Mouse (Mus musculus) hindlimb bud, embryonic 11.5 days (tissue): ENCODE measurements around the gene Cd207.
"Not testable (repeated sequence)": the region's sequence is repeated elsewhere in the genome, so short reads cannot be mapped to it uniquely, and the experiment has no call there.

Experiments
- DNase-seq: peaks from one replicate; pipeline ENCODE4 v3.0.0-alpha.2; 2012; ENCODE audit warnings: low read depth, low spot score; ENCODE audit errors: extremely low spot score

The Cd207 gene

DNA sequence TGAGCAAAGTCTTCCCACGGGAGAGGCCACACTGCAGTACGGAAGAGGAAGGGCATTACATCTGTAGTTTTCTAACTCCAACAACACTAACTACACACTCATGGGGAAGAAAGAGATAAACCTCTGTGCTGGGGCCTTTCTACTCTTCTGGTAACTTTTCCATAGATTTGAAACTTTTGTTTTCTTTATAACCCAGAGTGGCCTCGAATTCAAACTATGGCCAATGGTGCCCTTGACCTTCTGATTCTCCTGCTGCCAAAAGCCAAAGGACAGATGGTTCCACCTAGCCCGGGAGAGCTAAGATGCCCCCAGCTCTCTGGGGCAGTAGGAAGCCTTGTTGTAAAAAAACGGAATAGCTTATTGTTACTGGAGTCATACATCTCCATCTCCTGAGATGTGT, 22.3 kb upstream of the Cd207 start:
- no peak for DNase-seq

DNA sequence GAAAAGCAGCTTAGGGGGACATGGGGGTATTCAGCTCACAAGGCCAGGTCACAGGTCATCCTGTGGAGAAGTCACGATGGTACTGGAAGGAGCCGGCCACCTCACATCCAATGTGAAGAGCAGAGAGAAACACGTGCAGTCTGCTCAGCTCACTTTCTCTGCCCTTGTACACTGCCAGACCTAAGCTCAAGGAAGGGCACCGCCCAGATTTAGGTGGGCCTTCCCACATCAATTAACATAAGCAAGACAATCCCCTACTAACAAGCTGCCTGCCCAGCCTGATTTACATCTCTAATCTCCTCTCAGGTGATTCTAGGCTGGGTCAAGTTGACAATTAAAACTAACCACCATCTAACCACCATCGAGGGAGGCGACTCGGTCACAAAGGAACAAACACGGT, 20.3 kb upstream of the Cd207 start:
- no peak for DNase-seq

DNA sequence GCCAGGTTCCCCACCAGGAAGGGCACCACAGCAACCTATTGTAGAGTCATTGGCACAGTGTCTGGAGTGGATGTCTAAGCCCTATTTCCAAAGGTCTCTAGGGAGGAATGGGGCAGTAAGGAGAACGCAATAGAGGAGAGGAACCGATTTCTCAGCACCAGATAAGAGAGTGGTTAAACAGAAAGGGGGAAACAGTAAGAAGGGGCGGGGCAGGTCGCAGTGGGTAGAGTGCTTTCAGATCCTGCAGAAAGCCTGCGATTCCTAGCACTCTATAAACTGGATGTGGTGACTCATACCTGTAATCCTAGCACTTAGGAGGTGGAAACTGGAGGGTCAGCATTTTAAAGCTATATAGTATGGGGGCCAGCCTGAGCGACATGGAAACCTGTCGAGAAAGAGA, 19.0 kb upstream of the Cd207 start:
- no peak for DNase-seq

DNA sequence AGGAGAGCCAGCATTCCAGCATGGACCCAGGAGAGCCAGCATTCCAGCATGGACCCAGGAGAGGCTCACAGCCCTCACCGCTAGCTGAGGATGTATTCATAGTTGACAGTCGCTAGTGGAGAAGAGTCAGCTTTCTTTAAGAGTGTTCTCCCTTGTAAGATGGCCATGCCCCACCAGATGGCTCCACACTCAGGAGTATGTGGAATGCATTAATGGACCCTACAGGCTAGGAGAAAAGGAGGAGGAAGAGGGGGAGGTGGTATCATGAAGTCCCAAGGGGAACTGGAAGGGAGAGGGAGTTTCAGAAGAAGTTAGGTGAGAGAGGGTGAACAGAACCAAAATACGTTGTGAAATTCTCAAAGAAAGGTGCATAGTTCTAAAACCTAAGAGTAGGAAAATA, 18.1 kb upstream of the Cd207 start:
- no peak for DNase-seq

DNA sequence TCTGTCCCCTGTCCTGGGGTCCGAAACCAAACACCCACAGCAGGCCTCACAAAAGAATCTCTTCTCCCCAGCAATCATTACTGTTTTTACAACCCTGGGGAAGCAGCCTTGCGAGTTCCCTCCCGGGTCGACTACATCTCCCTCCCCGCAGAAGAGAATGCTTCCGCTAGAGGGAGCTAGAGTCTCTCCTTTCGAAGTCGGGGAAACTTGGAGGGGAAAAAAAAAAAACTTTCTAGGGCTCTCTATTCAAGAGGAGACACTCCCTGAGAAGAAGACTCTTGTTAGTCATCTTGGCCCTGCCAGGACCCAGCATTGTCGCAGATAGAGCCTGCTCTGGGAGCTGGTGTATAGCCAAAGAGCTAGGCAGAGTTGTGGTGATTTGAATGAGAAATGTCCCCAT, 16.2 kb upstream of the Cd207 start:
- no peak for DNase-seq

DNA sequence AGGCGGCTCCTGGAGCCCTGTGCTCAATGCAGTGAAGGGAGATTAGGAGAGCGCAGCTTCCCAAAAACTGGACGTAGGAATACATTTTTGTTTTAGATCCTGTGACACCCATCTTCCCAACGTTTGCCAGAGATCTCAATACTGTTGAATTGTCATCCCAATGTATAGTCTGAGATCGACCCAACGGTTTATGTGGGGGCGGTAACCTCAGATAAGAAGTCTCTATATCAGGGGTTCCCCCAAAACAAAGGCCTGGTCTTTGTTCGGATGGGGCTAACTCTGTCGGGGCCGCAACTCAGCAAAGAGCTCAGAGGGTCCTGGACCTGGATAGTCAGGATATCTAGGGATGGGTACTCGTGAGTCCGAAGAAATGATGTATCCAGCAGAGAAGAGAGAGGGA, 15.3 kb upstream of the Cd207 start:
- DNase-seq: no peak

DNA sequence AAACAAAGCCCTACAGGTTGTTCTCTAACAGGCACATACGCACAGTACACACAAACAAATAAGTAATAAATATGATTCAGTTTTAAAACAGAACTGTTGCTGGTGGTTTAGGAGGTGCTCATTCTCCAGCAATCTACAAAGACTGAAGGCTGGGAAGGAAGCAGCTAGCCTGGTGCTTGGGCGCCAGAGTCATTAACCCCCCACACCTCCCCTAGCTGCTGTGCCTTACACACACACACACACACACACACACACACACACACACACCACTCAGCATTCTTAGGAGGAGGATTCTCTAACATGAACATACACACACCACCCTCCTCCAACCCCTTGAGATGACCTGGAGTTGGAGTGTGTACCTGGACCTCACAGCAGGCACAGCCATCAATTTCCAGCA, 13.3 kb upstream of the Cd207 start:
- no peak for DNase-seq

DNA sequence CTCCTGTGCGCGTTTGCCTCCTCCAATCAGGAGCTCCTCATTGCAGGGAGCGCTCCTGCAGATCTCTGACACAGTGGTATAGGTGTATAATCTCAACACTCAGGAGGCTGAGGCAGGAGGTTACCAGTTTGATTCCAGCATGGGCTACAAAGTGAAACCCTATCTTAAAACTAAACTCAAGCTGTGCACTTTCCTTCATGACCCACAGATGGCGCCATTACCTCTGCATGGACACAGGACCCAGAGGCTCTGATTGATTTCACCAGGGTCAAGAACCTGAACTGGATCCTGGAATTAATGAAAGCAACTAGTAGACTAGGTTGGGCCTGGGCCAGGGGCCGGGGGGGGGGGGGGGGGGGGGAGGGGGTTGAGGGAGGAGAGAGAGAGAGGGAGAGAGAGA, 12.6 kb upstream of the Cd207 start:
- no peak for DNase-seq

DNA sequence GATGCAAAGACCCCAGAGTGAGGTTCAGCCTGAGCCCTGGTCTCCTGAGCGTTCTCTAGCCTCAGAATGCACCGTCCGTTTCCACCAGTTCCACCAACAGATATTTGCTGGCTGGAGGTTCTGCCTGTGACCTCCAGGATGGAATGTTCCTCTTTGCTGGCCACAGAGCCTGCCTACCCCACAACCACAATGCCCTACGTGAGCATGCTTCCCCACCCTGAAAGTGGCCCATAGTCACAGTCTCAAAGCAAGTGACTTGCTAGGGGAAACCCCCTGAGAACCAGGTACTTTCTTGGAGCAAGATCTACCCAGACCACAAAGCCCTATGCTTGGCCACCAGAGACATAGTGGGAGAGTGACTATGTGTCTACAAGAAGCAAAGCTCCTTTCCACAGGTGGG, 11.7 kb upstream of the Cd207 start:
- no peak for DNase-seq

DNA sequence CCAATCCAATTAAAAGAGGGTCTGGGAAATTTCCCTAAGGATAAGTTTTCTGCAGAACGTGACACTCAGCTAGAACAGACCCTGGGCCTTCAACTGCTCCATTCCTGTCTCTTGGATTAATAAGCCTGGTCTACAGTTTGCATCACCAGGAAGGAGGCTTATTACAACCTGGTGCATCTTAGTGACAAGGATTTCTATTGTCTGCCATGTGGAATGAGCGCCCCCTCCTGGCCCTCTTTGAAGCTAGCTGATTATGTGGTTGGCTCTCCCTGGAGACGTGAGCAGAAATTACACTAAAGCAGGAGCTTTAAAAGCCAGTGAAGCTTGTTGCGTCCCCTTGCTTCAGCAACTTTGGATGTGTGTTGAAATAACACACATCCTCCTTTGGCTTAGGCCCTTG, 4.3 kb downstream of the Cd207 start:
- peak; percentile 37 for DNase-seq

DNA sequence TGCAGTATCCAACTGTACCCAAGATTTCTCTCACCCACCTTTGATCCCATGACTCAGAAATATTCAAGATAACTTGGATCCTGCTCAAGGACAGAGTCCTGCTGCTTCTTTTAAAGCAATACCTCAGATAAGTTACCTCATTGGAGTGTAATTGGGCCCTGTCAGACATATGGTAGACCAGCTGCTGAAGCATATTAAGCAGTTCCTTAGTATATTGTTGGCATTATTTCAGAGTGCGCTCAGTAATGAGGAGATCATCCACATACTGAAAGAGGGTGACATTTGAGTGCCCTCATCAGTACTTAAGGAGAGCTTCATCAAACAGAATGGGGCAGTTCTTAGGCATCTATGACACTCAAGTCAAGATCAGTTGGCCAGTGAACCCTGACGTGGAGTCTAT, 12.6 kb downstream of the Cd207 start:
- DNase-seq: no peak

DNA sequence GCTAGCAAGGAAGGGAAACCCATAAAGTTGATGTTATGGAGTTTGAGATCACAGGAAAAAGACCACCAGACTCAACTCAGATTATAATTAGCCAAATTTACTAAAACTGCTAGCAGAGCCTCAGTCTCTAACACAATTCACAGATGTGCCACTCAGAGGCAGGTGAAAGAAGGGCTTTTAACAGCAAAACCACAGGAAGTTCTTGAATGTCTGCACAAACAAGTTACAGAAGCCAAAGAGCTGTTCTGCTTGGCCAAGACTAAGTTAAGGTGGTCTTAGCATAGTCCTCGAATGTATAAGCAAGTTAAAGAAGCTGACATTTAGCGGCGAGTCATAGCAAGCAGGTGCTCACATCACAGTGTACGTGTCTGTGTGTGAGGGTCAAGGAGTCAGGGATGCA, 16.8 kb downstream of the Cd207 start:
- no peak for DNase-seq

DNA sequence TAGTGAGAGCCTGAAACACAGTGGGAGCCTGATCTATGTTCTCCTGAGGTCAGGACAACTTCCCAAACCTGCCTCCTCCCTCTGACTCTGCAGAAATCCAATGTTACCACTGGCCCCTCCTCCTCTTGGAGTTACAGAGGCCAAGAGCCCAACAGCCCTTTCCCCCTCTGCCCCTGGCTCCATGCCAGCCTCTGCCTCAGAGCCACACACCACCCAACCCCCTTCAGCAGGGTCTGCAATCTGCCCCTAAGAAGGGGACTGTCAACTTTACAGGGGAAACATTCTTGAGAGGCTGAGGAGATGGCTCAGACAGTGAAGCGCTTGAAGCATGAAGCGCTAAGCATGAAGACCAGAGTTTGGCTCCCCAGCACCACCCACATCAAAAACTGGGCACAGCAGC, 21.6 kb downstream of the Cd207 start, which contains the start of gene Clec4f:
Gene Clec4f (minus strand): TSS at position 101 of the 400 bp plus-strand sequence.
- no peak for DNase-seq

DNA sequence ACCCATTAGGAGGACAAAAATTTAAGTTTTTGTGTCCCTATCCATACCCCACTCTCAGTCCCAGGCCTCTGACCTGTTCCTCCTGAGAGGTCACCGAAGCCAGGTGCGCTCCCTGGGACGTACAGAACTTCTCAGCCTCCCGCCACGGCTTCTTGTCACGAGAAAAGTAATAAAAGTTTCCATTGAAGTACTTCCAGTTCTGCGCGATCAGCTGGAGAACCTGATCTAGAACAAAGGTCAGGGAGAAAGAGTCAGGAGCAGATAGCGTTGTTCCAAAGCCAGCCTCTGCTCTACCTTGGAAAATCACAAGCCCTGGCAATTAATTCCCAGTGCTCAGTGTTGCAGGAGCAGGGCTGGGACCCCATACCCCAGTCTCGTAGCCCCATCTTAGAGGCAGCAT, 30.9 kb downstream of the Cd207 start:
- DNase-seq: no peak

DNA sequence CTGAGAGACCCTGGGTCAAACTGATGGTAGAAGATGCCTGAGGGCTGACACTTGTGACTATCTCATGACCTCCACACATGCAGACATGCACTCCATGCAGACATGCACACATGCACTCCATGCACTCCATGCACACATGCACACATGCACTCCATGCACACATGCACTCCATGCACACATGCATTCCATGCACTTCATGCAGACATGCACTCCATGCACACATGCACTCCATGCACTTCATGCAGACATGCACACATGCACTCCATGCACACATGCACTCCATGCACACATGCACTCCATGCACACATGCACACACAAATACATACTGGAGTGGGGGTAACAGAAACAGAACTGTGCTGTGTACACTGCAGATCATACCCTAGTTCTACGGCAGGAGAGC, 42.3 kb downstream of the Cd207 start:
- DNase-seq: no peak

DNA sequence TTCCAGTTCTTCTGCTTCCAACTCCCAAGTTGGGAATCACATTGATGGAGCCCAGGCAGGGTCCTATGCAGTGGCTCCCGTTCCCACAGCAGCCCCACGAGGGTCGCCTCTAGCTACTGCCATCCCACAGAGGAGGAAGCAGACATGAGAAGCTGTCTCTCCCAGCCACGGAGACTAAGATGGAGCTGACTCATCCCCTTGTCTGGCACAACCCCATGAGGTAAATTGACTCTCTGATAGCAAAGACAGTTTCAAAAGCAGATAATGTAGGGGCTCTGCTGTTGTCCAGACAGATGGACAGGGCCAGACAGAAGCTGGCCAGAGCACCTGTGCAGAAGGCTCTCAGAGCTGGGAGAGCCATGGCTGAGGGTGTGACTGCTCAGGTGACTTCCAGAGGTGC, 43.0 kb downstream of the Cd207 start:
- DNase-seq: not testable (repeated sequence)

DNA sequence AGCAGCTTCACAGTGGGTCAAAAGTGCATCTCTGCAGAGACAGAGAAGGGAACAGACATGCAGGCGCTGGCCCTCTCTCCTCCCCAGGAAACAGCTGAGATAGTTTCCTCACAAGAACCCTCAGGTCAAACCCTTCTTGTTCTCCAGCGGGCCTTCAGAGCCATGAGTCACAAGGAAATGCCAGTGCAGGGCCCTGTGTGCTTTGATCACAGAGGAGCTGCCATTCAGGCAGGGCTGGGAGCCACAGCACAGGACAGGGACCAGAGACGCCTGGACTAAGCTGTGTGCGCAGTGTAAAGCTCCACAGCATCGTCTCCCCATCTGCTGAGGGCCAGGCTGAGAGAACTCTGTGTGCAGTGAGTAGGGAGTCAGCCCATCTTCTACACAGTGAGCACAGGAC, 43.6 kb downstream of the Cd207 start:
- DNase-seq: not testable (repeated sequence)

DNA sequence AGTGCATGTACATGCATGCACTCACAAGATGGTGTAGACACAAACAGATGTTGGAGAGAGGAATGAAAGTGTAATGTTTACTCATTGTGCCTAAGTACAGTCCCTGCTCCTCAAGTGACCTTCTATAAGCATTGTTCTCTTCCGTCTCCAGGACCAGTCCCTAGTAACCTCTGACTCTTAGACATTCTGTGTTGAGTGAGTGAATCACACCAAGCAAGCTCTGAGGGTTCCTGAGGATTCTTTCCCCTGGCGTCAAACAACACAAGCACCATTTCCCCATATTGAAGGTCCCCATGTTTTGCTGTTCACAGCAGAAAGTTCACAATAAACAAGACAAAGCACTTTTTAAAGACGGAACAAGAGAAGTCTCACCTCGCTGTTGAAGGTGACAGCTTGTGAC, 45.8 kb downstream of the Cd207 start:
- DNase-seq: no peak

DNA sequence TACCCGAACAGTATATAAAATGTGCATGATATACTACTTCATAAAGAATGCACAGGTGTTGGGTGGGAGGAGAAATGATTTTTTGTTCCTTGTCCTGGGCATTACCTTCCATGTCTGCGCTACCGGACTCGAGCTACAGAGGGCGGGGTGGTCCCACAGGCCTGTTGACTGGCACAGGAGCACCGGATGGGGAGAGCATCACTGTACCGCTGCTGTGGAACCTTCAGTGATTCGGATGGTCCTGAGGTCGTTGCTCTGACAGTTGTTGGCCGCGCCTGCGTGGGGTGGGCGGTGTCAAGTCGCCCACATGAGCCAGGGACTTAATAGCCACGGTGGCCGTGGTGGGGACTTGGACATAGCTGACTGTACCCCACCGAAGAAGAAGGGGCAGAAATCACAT, 50.9 kb downstream of the Cd207 start:
- no peak for DNase-seq
